Mouse (Mus musculus) MEL (cell line): ENCODE data around the gene Zfp217. TPM values are rescaled to one million over a fixed set of nuclear protein-coding genes. Genes with fewer than 3 reads are reported as not detected.

Source experiments
- DNase-seq: peaks from one replicate; pipeline ENCODE4 v3.0.0; 2011; ENCODE audit warnings: low read depth, low spot score
- H3K27ac ChIP-seq: 2 replicates; pipeline ENCODE4 v1.5.1; 2012; ENCODE audit warnings: low read depth, mild to moderate bottlenecking, control low read depth, low read length, moderate library complexity; ENCODE audit not compliant: control insufficient read depth
- H3K27me3 ChIP-seq, 2 experiments: fragments of 150-350 bp in 1 of 2; sonication (generic) in 1 of 2; 2 replicates each; pipeline ENCODE4 v1.6.1; 2012; ENCODE audit warnings: low read length in 2 of 2, mild to moderate bottlenecking in 2 of 2, improper control_type of control experiment in 1 of 2, moderate library complexity in 1 of 2; ENCODE audit not compliant: insufficient read depth in 2 of 2, control insufficient read depth in 1 of 2
- H3K36me3 ChIP-seq, 2 experiments: 2 replicates each; pipeline ENCODE4 v1.6.1; 2012 to 2014; ENCODE audit warnings: low read length in 2 of 2, improper control_type of control experiment in 1 of 2, inconsistent platforms in 1 of 2, mild to moderate bottlenecking in 1 of 2; ENCODE audit not compliant: insufficient read depth in 2 of 2, control insufficient read depth in 1 of 2
- H3K4me1 ChIP-seq, 2 experiments: fragments of 150-350 bp in 1 of 2; sonication (generic) in 1 of 2; 2 replicates each; pipeline ENCODE4 v1.6.1; 2012; ENCODE audit warnings: low read length in 2 of 2, improper control_type of control experiment in 1 of 2, mild to moderate bottlenecking in 1 of 2; ENCODE audit not compliant: insufficient read depth in 2 of 2, control insufficient read depth in 1 of 2
- H3K4me3 ChIP-seq, 2 experiments: fragments of 150-350 bp in 1 of 2; sonication (generic) in 1 of 2; 2 replicates each; pipeline ENCODE4 v1.5.1; 2012; ENCODE audit warnings: low read depth in 2 of 2, low read length in 2 of 2, mild to moderate bottlenecking in 2 of 2, moderate library complexity in 2 of 2, control low read depth in 1 of 2, improper control_type of control experiment in 1 of 2; ENCODE audit not compliant: control insufficient read depth in 1 of 2, insufficient read depth in 1 of 2
- H3K79me2 ChIP-seq: 2 replicates; pipeline ENCODE4 v1.6.1; 2012; ENCODE audit warnings: mild to moderate bottlenecking, low read length, moderate library complexity; ENCODE audit not compliant: control insufficient read depth, poor library complexity, insufficient read depth
- H3K9ac ChIP-seq: 2 replicates; pipeline ENCODE4 v1.6.1; 2012; ENCODE audit warnings: low read depth, mild to moderate bottlenecking, control low read depth, low read length, moderate library complexity; ENCODE audit not compliant: control insufficient read depth, poor library complexity, severe bottlenecking
- H3K9me3 ChIP-seq: fragments of 150-350 bp; sonication (generic); replicated peaks from 2 replicates; pipeline ENCODE4 v1.6.1; 2012; ENCODE audit warnings: mild to moderate bottlenecking, low read length, improper control_type of control experiment, moderate library complexity; ENCODE audit not compliant: insufficient read depth
- BHLHE40 ChIP-seq: IDR thresholded peaks from 2 replicates; pipeline ENCODE4 v1.6.1; 2012; ENCODE audit warnings: low read depth, mild to moderate bottlenecking, inconsistent platforms, low read length, improper control_type of control experiment, borderline replicate concordance
- CTCF ChIP-seq, 3 experiments: IDR thresholded peaks in 2 of 3; conservative IDR thresholded peaks in 1 of 3; 2 replicates each; pipeline ENCODE4 v1.5.1; 2011 to 2012; ENCODE audit warnings: low read length in 3 of 3, low read depth in 2 of 3, mild to moderate bottlenecking in 2 of 3, improper control_type of control experiment in 1 of 3, inconsistent platforms in 1 of 3, mixed read lengths in 1 of 3, moderate library complexity in 1 of 3; ENCODE audit not compliant: control insufficient read depth in 1 of 3, insufficient read depth in 1 of 3, poor library complexity in 1 of 3, severe bottlenecking in 1 of 3
- ELF1 ChIP-seq: IDR thresholded peaks from 2 replicates; pipeline ENCODE4 v1.6.1; 2014; ENCODE audit warnings: low read depth, mild to moderate bottlenecking, inconsistent platforms, low read length, improper control_type of control experiment, moderate library complexity
- EP300 ChIP-seq, 2 experiments: IDR thresholded peaks; 2 replicates each; pipeline ENCODE4 v1.6.1; 2011; ENCODE audit warnings: improper control_type of control experiment in 2 of 2, low read length in 2 of 2, low read depth in 1 of 2, mild to moderate bottlenecking in 1 of 2
- ETS1 ChIP-seq: IDR thresholded peaks from 2 replicates; pipeline ENCODE4 v1.6.1; 2012; ENCODE audit warnings: low read depth, mild to moderate bottlenecking, inconsistent platforms, low read length, improper control_type of control experiment, moderate library complexity
- GATA1 ChIP-seq: IDR thresholded peaks from 2 replicates; pipeline ENCODE4 v1.6.1; 2011; ENCODE audit warnings: low read depth, low read length, improper control_type of control experiment
- HCFC1 ChIP-seq: IDR thresholded peaks from 2 replicates; pipeline ENCODE4 v1.6.1; 2012; ENCODE audit warnings: low read depth, mild to moderate bottlenecking, inconsistent platforms, low read length, improper control_type of control experiment, moderate library complexity
- JUND ChIP-seq: IDR thresholded peaks from 2 replicates; pipeline ENCODE4 v1.6.1; 2011; ENCODE audit warnings: low read depth, mild to moderate bottlenecking, improper control_type of control experiment, low read length
- MAX ChIP-seq: IDR thresholded peaks from 2 replicates; pipeline ENCODE4 v1.6.1; 2011; ENCODE audit warnings: low read length, improper control_type of control experiment
- MEF2A ChIP-seq: IDR thresholded peaks from 2 replicates; pipeline ENCODE4 v1.6.1; 2014; ENCODE audit warnings: low read depth, mild to moderate bottlenecking, inconsistent platforms, low read length, improper control_type of control experiment; ENCODE audit not compliant: poor library complexity, insufficient replicate concordance, severe bottlenecking; ENCODE audit errors: extremely low read depth
- MXI1 ChIP-seq: IDR thresholded peaks from 2 replicates; pipeline ENCODE4 v1.6.1; 2011; ENCODE audit warnings: mild to moderate bottlenecking, low read depth, low read length, improper control_type of control experiment
- MYC ChIP-seq: IDR thresholded peaks from 2 replicates; pipeline ENCODE4 v1.6.1; 2011; ENCODE audit warnings: low read depth, mild to moderate bottlenecking, low read length, improper control_type of control experiment, moderate library complexity
- NELFE ChIP-seq: IDR thresholded peaks from 2 replicates; pipeline ENCODE4 v1.6.1; 2011; ENCODE audit warnings: low read depth, low read length, improper control_type of control experiment
- POLR2A ChIP-seq, 2 experiments: IDR thresholded peaks; 2 replicates each; pipeline ENCODE4 v1.6.1; 2011 to 2012; ENCODE audit warnings: low read length in 2 of 2, mild to moderate bottlenecking in 2 of 2, control low read depth in 1 of 2, improper control_type of control experiment in 1 of 2, low read depth in 1 of 2, moderate library complexity in 1 of 2; ENCODE audit not compliant: control insufficient read depth in 1 of 2, insufficient read depth in 1 of 2, poor library complexity in 1 of 2
- RCOR1 ChIP-seq: IDR thresholded peaks from 2 replicates; pipeline ENCODE4 v1.6.1; 2012; ENCODE audit warnings: low read depth, mild to moderate bottlenecking, inconsistent platforms, low read length, improper control_type of control experiment
- SIN3A ChIP-seq: IDR thresholded peaks from 2 replicates; pipeline ENCODE4 v1.6.1; 2012; ENCODE audit warnings: low read length, improper control_type of control experiment, inconsistent platforms
- TAL1 ChIP-seq: IDR thresholded peaks from 2 replicates; pipeline ENCODE4 v1.6.1; 2012; ENCODE audit warnings: mild to moderate bottlenecking, inconsistent platforms, low read length, moderate library complexity, mixed read lengths
- TBP ChIP-seq: IDR thresholded peaks from 2 replicates; pipeline ENCODE4 v1.8.0; 2011; ENCODE audit warnings: low read depth, low read length, improper control_type of control experiment
- TCF12 ChIP-seq: IDR thresholded peaks from 2 replicates; pipeline ENCODE4 v1.6.1; 2014; ENCODE audit warnings: low read depth, mild to moderate bottlenecking, inconsistent platforms, low read length, improper control_type of control experiment, moderate library complexity
- USF2 ChIP-seq, 2 experiments: IDR thresholded peaks; 2 replicates each; pipeline ENCODE4 v1.6.1; 2011 to 2012; ENCODE audit warnings: improper control_type of control experiment in 2 of 2, low read length in 2 of 2, borderline replicate concordance in 1 of 2, inconsistent platforms in 1 of 2, low read depth in 1 of 2, mild to moderate bottlenecking in 1 of 2; ENCODE audit not compliant: insufficient read depth in 1 of 2
- ZC3H11A ChIP-seq: IDR thresholded peaks from 2 replicates; pipeline ENCODE4 v1.6.1; 2012; ENCODE audit warnings: low read depth, mild to moderate bottlenecking, inconsistent platforms, low read length, improper control_type of control experiment
- ZMIZ1 ChIP-seq: IDR thresholded peaks from 2 replicates; pipeline ENCODE4 v1.6.1; 2012; ENCODE audit warnings: low read depth, mild to moderate bottlenecking, inconsistent platforms, low read length, improper control_type of control experiment, moderate library complexity
- ZNF384 ChIP-seq: IDR thresholded peaks from 2 replicates; pipeline ENCODE4 v1.6.1; 2012; ENCODE audit warnings: low read depth, mild to moderate bottlenecking, inconsistent platforms, low read length, improper control_type of control experiment
- polyA plus RNA-seq, 2 experiments: library from polyadenylated mRNA; stranded (reverse) in 1 of 2; unstranded in 1 of 2; fragments of >175 nt in 1 of 2; fragments of >200 nt in 1 of 2; gene quantifications; 2 replicates each; pipeline versions ENCODE4 v1.2.1 to v1.2.4; 2012; ENCODE audit warnings: low replicate concordance in 2 of 2, low read depth in 1 of 2; ENCODE audit not compliant: insufficient read length in 2 of 2, insufficient read depth in 1 of 2, missing spikeins in 1 of 2
- total RNA-seq: library from RNA; depleted of rRNA; stranded (reverse); fragments of 300-350 nt; gene quantifications from 2 replicates; pipeline ENCODE4 v1.2.3, GENCODE M21; 2012

Zfp217 gene
- total and polyA plus RNA-seq, 3 experiments, result 21.7 to 34.9 (median 25.5) TPM

- Histone ChIP-seq H3K27ac (peak overlapping the region; percentile 95), H3K4me1 (peaks cover 25 to 37% of the 10 kb centered on the region in 2 experiments)
- peak; percentile 54 for TF ChIP-seq TCF12
- TF ChIP-seq BHLHE40, result peak; percentile 89
- TF ChIP-seq ZC3H11A, result no peak
- peak; percentile 85 for TF ChIP-seq TBP
- TF ChIP-seq TAL1, result no peak
- TF ChIP-seq GATA1, result peak; percentile 76
- TF ChIP-seq USF2 (IDR thresholded peaks at IDR 0.05; ENCODE audit: borderline replicate concordance in 1 of 2, insufficient read depth in 1 of 2, low read depth in 1 of 2, low read length in 2 of 2), result no peak
- peak; percentile 76; the same call in 1 of the 2 replicates for TF ChIP-seq MYC
- TF ChIP-seq POLR2A (IDR thresholded peaks at IDR 0.05; ENCODE audit: control insufficient read depth in 1 of 2, insufficient read depth in 1 of 2, low read depth in 1 of 2, low read length in 2 of 2, poor library complexity in 1 of 2), result peak; percentile 28 to 53; a peak in 2 of 4 replicates
- peak; percentile 66; the same call in 1 of the 2 replicates for TF ChIP-seq MAX
- TF ChIP-seq ZNF384, result peak; percentile 66
- peak; percentile 38; the same call in 1 of the 2 replicates for TF ChIP-seq ELF1
- TF ChIP-seq JUND, result no peak
- peak in 1 of 2 experiments; percentile 53; a peak in 3 of 4 replicates for TF ChIP-seq EP300 (IDR thresholded peaks at IDR 0.05; ENCODE audit: low read depth in 1 of 2, low read length in 2 of 2)
- TF ChIP-seq MXI1, result no peak; the same call in 1 of the 2 replicates
- no peak for TF ChIP-seq RCOR1
- TF ChIP-seq ETS1, result peak; percentile 79
- TF ChIP-seq NELFE, result no peak
- TF ChIP-seq SIN3A, result peak; percentile 40; the same call in 1 of the 2 replicates
- TF ChIP-seq, all 39 proteins: peak for 12
- H3K9ac ChIP-seq, result peak overlapping the region; percentile 68
- peak; percentile 88 for DNase-seq
- no peaks in the 10 kb centered on the region; the same call in 1 of the 2 replicates for H3K79me2 ChIP-seq
- no peaks in the 10 kb centered on the region for H3K9me3 ChIP-seq
- H3K36me3 ChIP-seq, result peaks cover 0 to 35% of the 10 kb centered on the region in 2 experiments; a peak in 2 of 4 replicates
- peak overlapping the region; percentile 6 to 16; a peak in 2 of 4 replicates for H3K4me3 ChIP-seq
- no peaks in the 10 kb centered on the region for H3K27me3 ChIP-seq
Observed at GRCm38 (mm10) chr2:170175661-170176150, 27.8 kb upstream of the Zfp217 start.

GRCm38 (mm10) chr2:170175190-170175589 is 27.3 kb upstream of the Zfp217 start:
- H3K9me3 ChIP-seq, result no peaks in the 10 kb centered on the region
- TF ChIP-seq CTCF (IDR thresholded peaks at IDR 0.05 in 2 of 3, conservative IDR thresholded peaks at IDR 0.05 in 1 of 3; ENCODE audit: control insufficient read depth in 1 of 3, insufficient read depth in 1 of 3, low read depth in 2 of 3, low read length in 3 of 3, poor library complexity in 1 of 3, severe bottlenecking in 1 of 3) (no peak), RCOR1 (no peak), MXI1 (no peak; the same call in 1 of the 2 replicates), MEF2A (no peak), HCFC1 (no peak), POLR2A (IDR thresholded peaks at IDR 0.05; ENCODE audit: control insufficient read depth in 1 of 2, insufficient read depth in 1 of 2, low read depth in 1 of 2, low read length in 2 of 2, poor library complexity in 1 of 2) (no peak), TCF12 (no peak), JUND (no peak), ZMIZ1 (peak; percentile 36; the same call in 1 of the 2 replicates), TBP (no peak), NELFE (peak; percentile 27; the same call in 1 of the 2 replicates)
- TF ChIP-seq, all 39 proteins: peak for 2
- H3K9ac ChIP-seq, result peak overlapping the region; percentile 68

More at GRCm38 (mm10) chr2:170175190-170175589, 27.3 kb upstream of the Zfp217 start:
- Histone ChIP-seq H3K36me3 (peaks cover 0 to 35% of the 10 kb centered on the region in 2 experiments; a peak in 2 of 4 replicates), H3K4me1 (peaks cover 25 to 37% of the 10 kb centered on the region in 2 experiments), H3K27ac (peak overlapping the region; percentile 95), H3K4me3 (no peak overlapping the region), H3K79me2 (no peaks in the 10 kb centered on the region; the same call in 1 of the 2 replicates), H3K27me3 (no peaks in the 10 kb centered on the region)
- no peak for DNase-seq
